Mouse (Mus musculus) liver, embryonic 16.5 days (tissue): Measurements from ENCODE around the gene Fam102a. TPM values are rescaled to one million over a fixed set of nuclear protein-coding genes. Genes with fewer than 3 reads are reported as not detected.
A peak's percentile ranks its signal among the peaks of the same experiment; 100 is the strongest.

ENCODE experiments used
- ATAC-seq: fragments of 200-750 bp; cut with Nextera tagmentation; 2 replicates; pipeline ENCODE4 v1.8.0; 2017; ENCODE audit warnings: low read depth, mild to moderate bottlenecking, moderate number of reproducible peaks, moderate library complexity
- H3K27ac ChIP-seq: fragments of 300-500 bp; sonication (generic); 2 replicates; pipeline ENCODE4 v1.5.1; 2014; ENCODE audit warnings: mild to moderate bottlenecking, low read length
- H3K27me3 ChIP-seq: fragments of 300-500 bp; sonication (generic); 2 replicates; pipeline ENCODE4 v1.6.1; 2014; ENCODE audit warnings: low read depth, low read length, mixed read lengths; ENCODE audit not compliant: control insufficient read depth, insufficient read depth
- H3K36me3 ChIP-seq: fragments of 300-500 bp; sonication (generic); 2 replicates; pipeline ENCODE4 v1.6.1; 2014; ENCODE audit warnings: mild to moderate bottlenecking; ENCODE audit not compliant: control insufficient read depth, insufficient read depth
- H3K4me1 ChIP-seq: fragments of 300-500 bp; sonication (generic); 2 replicates; pipeline ENCODE4 v1.6.1; 2014; ENCODE audit warnings: low read depth, low read length, mixed read lengths; ENCODE audit not compliant: control insufficient read depth
- H3K4me2 ChIP-seq: fragments of 300-500 bp; sonication (generic); 2 replicates; pipeline ENCODE4 v1.6.1; 2014; ENCODE audit warnings: low read depth, low read length, mixed read lengths
- H3K4me3 ChIP-seq: fragments of 300-500 bp; sonication (generic); 2 replicates; pipeline ENCODE4 v1.5.1; 2014; ENCODE audit warnings: low read depth, mild to moderate bottlenecking, low read length
- H3K9ac ChIP-seq: fragments of 300-500 bp; sonication (generic); 2 replicates; pipeline ENCODE4 v1.6.1; 2014; ENCODE audit warnings: low read depth, low read length
- H3K9me3 ChIP-seq: fragments of 300-500 bp; sonication (generic); replicated peaks from 2 replicates; pipeline ENCODE4 v1.6.1; 2016; ENCODE audit warnings: low read length; ENCODE audit not compliant: control insufficient read depth
- WGBS: fragments of 180-500 bp; shearing (Covaris S2); extraction: QIAGEN DNeasy Blood & Tissue Kit; methylation state at CpG from one replicate; pipeline ENCODE4 v1.1.7; 2014; ENCODE audit not compliant: insufficient replicate concordance; 5-methylcytosine and 5-hydroxymethylcytosine counted together
- polyA plus RNA-seq: library from polyadenylated mRNA; unstranded; fragments of >200 nt; fragmentation: Nextera tagmentation; extraction: Ambion mirVana; gene quantifications from 2 replicates; pipeline ENCODE4 v1.2.1, GENCODE M21; 2015

Gene Fam102a
- polyA plus RNA-seq, 1 experiment from 2014 or later: 1.6 TPM

DNA sequence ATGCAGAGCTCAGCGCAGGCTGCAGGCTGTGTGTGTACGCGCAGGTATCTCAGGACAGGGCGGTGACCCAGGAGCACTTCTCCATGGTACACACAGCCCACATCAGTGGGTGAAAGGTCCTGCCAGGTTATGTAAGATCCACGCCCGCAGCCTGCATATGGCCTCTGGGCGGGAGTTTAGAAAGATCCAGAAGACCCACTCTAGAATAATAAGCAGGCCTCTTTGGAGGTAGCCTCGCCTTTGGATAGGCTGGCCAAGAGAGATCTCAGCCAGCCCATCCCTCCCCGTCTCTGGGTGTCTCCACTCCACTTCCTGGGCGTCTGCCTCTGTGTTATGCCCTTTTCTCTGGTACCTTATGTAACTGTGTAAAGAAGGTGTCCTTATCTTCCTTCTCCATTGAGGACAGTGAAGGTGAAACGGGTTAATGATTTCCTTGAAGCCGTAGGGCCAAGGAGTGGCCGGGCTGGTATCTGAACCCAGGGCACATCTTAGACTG is 10.5 kb upstream of the Fam102a start:
- no peaks in the 10 kb centered on the region for H3K27me3 ChIP-seq
- H3K9ac ChIP-seq: no peak overlapping the region
- H3K9me3 ChIP-seq: no peaks in the 10 kb centered on the region
- ATAC-seq: peak; percentile 78
- WGBS: 63% methylated on average over 13 of the region's 13 CpGs
- H3K4me3 ChIP-seq: no peak overlapping the region
- H3K27ac ChIP-seq: no peak overlapping the region
- H3K4me2 ChIP-seq: no peak overlapping the region
- H3K4me1 ChIP-seq: peaks cover 2% of the 10 kb centered on the region; the same call in 1 of the 2 replicates
- H3K36me3 ChIP-seq: no peaks in the 10 kb centered on the region

DNA sequence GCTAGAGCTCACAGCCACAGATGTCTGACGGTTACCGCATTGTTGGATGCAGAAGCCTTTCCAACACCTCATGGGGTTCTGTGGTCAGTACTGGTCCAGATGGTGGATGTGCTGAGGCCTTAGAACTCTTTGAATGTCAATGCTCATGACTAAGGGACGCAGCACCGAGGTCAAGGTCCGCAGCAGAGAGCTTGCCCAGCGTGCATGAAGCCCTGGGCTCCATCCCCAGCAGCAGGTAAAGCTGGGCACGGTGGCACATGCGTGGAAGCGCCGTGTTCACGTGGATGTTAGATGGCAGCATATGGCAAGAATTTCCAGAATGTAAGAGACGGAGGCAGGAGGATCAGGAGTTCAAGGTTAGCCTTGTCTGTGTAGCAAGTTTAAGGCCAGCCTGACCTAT is 9.3 kb upstream of the Fam102a start:
- H3K27ac ChIP-seq: no peak overlapping the region
- H3K4me1 ChIP-seq: peaks cover 2% of the 10 kb centered on the region; the same call in 1 of the 2 replicates
- H3K4me2 ChIP-seq: no peak overlapping the region
- ATAC-seq: no peak
- H3K4me3 ChIP-seq: no peak overlapping the region
- H3K9ac ChIP-seq: no peak overlapping the region
- WGBS: 75% methylated on average over 12 of the region's 12 CpGs
- no peaks in the 10 kb centered on the region for H3K9me3 ChIP-seq
- no peaks in the 10 kb centered on the region for H3K27me3 ChIP-seq
- H3K36me3 ChIP-seq: no peaks in the 10 kb centered on the region

DNA sequence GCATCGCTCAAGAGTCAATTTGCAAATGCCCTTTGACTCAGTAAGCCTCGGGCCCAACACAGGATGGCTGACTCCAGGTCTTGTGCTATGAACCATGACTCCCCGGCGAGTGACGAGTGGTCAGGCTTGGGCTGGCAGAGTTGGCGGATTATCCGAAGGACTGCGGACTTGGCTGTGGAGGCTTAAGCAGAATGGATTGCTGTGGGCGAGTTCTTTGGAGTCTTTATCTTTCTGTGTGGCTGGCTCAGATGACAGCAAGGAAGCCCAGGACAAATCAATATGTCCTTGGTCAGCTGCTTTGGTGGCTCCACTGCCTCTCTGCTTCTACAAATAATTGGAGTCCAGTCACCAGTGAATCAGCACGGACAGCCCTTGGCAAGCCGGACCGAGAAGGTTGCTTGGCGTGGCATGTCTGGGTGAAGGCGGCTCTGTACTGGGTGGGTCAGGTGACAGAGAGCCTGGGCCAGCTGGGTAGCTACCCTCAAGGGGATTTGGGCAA is 7.6 kb upstream of the Fam102a start:
- no peak overlapping the region for H3K4me2 ChIP-seq
- H3K9me3 ChIP-seq: no peaks in the 10 kb centered on the region
- H3K27me3 ChIP-seq: no peaks in the 10 kb centered on the region
- 0 out of 2 replicates have a peak, but pooled peaks have one; percentile 12 for ATAC-seq
- H3K36me3 ChIP-seq: no peaks in the 10 kb centered on the region
- H3K4me3 ChIP-seq: no peak overlapping the region
- H3K9ac ChIP-seq: no peak overlapping the region
- 65% methylated on average over 14 of the region's 14 CpGs for WGBS
- H3K4me1 ChIP-seq: peaks cover 2% of the 10 kb centered on the region; the same call in 1 of the 2 replicates
- H3K27ac ChIP-seq: no peak overlapping the region

DNA sequence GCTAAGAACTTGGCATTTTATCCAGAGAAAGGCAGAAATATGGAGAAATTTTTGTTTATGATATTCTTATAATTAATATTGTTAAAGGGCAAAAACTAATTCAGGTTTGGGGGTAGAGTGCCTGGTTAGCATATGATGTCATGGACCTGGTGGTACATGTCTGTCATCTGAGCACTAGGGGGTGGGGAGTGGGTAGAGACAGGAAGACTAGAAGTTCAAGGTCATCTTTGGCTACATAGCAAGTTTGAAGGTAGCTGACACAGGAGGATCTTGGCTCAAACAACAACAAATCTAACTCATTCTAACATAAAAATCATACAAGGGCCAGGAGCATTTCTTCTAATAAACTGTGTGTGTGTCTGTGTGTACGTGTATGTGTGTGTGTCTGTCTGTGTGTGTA is 6.8 kb upstream of the Fam102a start:
- Histone ChIP-seq H3K4me3 (no peak overlapping the region), H3K9me3 (no peaks in the 10 kb centered on the region), H3K4me1 (peaks cover 2% of the 10 kb centered on the region; the same call in 1 of the 2 replicates), H3K27me3 (peaks cover 2% of the 10 kb centered on the region; the same call in 1 of the 2 replicates), H3K36me3 (no peaks in the 10 kb centered on the region), H3K9ac (no peak overlapping the region), H3K27ac (no peak overlapping the region), H3K4me2 (no peak overlapping the region)
- no peak for ATAC-seq
- 55% methylated on average over 1 of the region's 1 CpGs for WGBS

DNA sequence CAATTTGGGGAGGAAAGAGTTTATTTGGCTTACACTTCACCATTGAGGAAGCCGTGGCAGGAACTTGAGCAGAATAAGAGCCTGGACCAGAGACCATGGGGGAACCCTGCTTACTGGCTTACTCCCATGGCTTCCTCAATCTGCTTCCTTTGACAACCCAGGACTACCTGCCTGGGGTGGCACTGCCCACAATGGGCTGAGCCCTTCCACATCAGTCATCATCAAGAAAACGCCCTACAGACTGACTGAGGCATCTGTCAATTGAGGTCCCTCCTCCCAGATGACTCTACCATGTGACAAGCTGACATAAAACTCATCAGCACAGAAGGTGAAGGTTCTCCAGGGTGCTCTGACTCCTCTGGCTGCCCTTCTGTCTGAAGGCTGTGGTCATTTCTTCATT is 4.7 kb upstream of the Fam102a start:
- WGBS: 32% methylated on average over 2 of the region's 2 CpGs
- H3K36me3 ChIP-seq: no peaks in the 10 kb centered on the region
- H3K4me2 ChIP-seq: no peak overlapping the region
- no peak overlapping the region for H3K27ac ChIP-seq
- no peak overlapping the region for H3K9ac ChIP-seq
- H3K9me3 ChIP-seq: no peaks in the 10 kb centered on the region
- H3K4me3 ChIP-seq: no peak overlapping the region
- no peak for ATAC-seq
- H3K4me1 ChIP-seq: peaks cover 8% of the 10 kb centered on the region
- H3K27me3 ChIP-seq: peaks cover 5% of the 10 kb centered on the region

DNA sequence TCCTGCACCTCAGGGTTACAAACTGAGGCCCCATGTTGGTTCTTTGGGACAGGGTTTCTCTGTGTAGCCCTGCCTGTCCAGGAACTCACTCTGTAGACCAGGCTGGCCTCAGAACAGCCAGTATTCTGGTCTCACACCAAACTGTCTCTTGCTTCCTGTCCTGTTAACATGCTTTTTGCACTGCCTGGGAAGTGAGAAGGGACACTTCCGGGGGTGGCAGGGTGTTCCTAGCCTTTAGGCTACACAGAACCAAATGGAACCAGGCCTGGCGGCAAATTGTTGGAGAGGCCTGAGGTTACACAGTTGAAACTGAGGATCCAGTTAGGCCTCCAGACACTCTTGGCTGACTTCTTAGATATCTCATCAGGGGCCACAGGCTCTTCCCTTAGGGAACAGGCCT is 2.0 kb upstream of the Fam102a start:
- H3K36me3 ChIP-seq: no peaks in the 10 kb centered on the region
- peaks cover 32% of the 10 kb centered on the region for H3K27me3 ChIP-seq
- no peak for ATAC-seq
- no peak overlapping the region for H3K9ac ChIP-seq
- no peak overlapping the region for H3K27ac ChIP-seq
- H3K4me1 ChIP-seq: peaks cover 29% of the 10 kb centered on the region
- no peak overlapping the region for H3K4me3 ChIP-seq
- WGBS: 62% methylated on average over 2 of the region's 2 CpGs
- no peak overlapping the region for H3K4me2 ChIP-seq
- H3K9me3 ChIP-seq: no peaks in the 10 kb centered on the region

DNA sequence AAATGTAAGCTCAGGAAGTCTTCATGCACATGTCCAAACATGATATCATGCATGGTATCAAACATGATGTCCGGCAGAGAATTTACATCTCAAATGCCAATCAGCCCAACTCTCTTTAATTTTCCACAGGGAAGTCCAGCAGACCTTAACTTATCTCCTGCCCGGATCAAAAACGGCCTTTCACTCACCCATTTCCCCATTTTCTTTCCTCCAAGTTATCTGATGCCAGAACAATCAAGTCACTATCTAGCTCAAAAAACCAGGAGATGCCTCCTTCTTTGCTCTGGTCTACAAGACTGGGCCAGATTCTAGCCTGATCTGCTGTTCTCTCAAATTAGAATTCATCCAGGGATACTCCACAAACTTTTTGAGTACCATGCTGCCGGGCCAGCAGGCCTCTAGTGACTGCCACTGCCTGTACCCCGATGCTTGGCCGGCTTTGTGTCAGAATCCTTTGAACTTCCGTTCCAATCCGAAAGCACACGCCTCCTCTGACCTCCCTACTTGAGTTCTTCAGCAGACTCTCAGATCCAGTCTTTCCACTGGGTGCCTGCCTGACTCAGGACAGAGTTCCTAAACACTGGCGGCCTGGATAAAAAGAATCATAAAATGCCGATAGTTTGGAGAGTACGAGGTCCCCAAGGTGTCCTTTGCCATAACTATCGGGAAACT is 935 bp upstream of the Fam102a start:
- Histone ChIP-seq H3K4me3 (peak overlapping the region; percentile 77), H3K9ac (peak overlapping the region; percentile 65), H3K27ac (peak overlapping the region; percentile 6), H3K4me2 (peak overlapping the region; percentile 99), H3K4me1 (peaks cover 29% of the 10 kb centered on the region), H3K36me3 (no peaks in the 10 kb centered on the region), H3K9me3 (no peaks in the 10 kb centered on the region), H3K27me3 (peaks cover 42% of the 10 kb centered on the region)
- 11% methylated on average over 13 of the region's 13 CpGs for WGBS
- no peak for ATAC-seq

DNA sequence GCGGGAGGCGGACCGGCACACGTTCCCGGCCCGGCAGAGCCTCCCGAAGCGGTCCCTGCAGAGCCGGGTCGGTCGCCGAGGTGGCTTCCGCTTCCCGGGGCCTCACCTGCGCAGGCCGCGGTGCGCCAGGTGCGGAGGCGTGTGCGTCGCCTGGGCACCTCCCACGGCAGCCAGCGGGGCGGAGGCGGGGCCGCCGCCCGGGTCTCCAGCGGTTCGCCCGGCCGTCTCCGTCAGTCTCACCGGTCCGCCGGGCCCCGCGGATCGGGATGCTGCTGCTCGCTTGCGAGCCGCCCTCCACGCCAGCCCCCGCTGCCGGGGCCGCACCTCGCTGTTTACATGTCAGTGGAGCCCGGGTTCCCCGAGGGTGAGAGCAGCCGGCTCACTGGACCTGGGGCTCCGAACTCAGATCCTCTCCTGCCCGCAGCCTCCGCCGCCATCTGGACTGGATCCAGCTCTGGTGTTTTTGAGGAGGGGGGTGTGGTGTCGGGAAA is 414 bp downstream of the Fam102a start:
- Histone ChIP-seq H3K27me3 (peaks cover 42% of the 10 kb centered on the region), H3K4me1 (peaks cover 29% of the 10 kb centered on the region), H3K4me2 (peak overlapping the region; percentile 99), H3K27ac (peak overlapping the region; percentile 85), H3K4me3 (peak overlapping the region; percentile 77), H3K36me3 (no peaks in the 10 kb centered on the region), H3K9me3 (no peaks in the 10 kb centered on the region), H3K9ac (peak overlapping the region; percentile 73)
- peak; percentile 65 for ATAC-seq
- under 1% methylated on average over 49 of the region's 56 CpGs for WGBS

DNA sequence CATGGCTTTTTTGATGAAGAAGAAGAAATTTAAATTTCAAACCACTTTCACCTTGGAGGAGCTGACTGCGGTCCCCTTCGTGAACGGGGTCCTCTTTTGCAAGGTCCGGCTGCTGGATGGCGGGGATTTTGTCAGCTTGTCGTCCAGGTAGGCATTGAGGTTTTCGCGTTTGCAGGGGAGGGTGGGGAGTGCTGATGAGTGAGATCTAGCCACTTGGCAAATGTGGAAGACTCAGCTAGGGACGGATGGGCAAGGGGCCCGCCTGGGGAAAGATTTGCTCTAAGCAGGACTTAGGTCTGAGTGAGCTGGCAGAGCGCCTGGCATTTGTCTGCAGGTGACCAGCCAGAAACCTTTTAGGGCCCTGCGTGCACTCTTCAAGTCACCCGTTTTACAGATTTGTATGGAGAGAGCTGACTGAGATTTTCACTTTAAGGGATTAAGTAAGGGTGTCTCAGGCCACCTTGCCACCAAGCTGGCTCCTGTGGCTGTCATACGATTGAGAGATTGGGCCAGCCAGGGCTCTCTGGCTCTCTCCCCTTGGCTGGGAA is 1.0 kb downstream of the Fam102a start:
- Histone ChIP-seq H3K27ac (peak overlapping the region; percentile 74), H3K27me3 (peaks cover 42% of the 10 kb centered on the region), H3K4me2 (peak overlapping the region; percentile 99), H3K36me3 (no peaks in the 10 kb centered on the region), H3K9ac (peak overlapping the region; percentile 73), H3K4me1 (peaks cover 29% of the 10 kb centered on the region), H3K9me3 (no peaks in the 10 kb centered on the region), H3K4me3 (peak overlapping the region; percentile 77)
- ATAC-seq: no peak
- WGBS: 2% methylated on average over 14 of the region's 14 CpGs
